Mouse (Mus musculus): Measurements from ENCODE around the gene Ahnak2.

- no peak for TF ChIP-seq POLR2A (IDR thresholded peaks at IDR 0.05; ENCODE audit: low read depth, low read length)
- no peak for TF ChIP-seq CTCF (IDR thresholded peaks at IDR 0.05; ENCODE audit: extremely low read depth, insufficient read depth, insufficient read length, insufficient replicate concordance)
Observed at GRCm38 (mm10) chr12:112747606-112747970, 54.9 kb downstream of the Ahnak2 start.

Measured in spleen, adult 2 months (tissue).